Mouse (Mus musculus): ENCODE data around the gene Gm44503.

DNA sequence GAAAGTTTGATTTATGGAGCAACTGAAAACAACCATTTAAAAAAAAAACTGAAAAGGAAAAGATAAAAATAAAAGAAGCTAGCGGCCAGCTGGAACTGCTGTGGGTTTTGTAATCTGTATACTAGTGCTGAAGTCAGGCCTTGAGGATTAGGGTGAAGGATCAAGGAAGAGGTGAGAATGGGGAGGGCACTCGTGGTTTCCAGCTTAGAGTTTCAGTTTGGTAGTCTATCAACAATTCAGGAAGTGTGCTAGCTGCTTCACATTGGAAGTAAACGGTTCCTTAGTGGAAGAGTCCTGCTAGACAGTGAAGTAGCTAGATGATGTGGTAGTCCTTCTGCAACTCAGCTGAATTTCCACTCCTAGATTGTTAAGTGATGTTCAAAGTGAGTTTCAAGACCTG lies 49.7 kb downstream of the Gm44503 start:
- no peak for TF ChIP-seq CTCF (IDR thresholded peaks at IDR 0.05)
- TF ChIP-seq EP300 (IDR thresholded peaks at IDR 0.05; ENCODE audit: insufficient read depth, low read depth, low read length), result no peak
